Mouse (Mus musculus) stomach, postnatal 0 days (tissue): ENCODE measurements at regions not wholly inside any gene's neighbourhood (a gene's known extent, or its start where the extent isn't known, plus 50 kb on each side); places are given as distances from the start of the nearest gene placed in this dataset.

Source experiments
- CTCF ChIP-seq: IDR thresholded peaks from 2 replicates; pipeline ENCODE4 v1.5.1; 2016; ENCODE audit warnings: antibody characterized with exemption, low read depth, mild to moderate bottlenecking, moderate library complexity
- EP300 ChIP-seq: optimal IDR thresholded peaks from 2 replicates; pipeline ENCODE3; 2016; ENCODE audit warnings: antibody characterized with exemption

DNA sequence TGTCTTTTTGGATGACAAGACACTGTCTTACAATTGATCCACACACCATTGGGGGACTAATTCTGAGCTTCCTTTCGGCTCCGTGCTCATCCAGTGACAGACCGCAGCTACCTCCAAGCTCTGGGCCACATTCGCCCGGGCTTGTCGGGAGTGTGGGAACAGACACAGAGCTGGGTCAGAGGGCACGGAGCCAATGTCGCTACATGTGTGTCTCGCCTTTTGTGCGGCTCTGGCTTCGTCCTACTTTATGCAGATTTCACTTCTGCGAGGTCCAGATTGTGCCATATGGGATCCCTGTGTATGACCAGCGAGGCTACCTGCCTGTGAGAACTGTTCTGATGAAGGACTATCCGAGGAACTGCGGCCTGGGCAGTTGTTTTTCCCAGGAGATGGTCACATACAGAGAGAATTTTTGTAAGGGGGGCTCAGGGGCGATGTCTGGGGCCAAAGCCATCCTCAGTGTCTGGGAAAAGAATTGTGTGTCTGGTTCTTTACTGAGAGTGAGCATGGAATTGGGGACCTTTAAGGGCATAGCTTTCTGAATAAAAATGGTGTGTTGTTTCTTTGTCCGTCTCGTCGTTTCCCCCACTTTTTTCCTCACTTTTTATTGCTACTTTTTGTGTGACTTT lies 182.6 kb downstream of the Tmem161b start:
- TF ChIP-seq CTCF, result no peak
- TF ChIP-seq EP300, result no peak
